Mouse (Mus musculus): ENCODE results near the gene Map1s. TPM values are rescaled to one million over a fixed set of nuclear protein-coding genes. Genes with fewer than 3 reads are reported as not detected.

The Map1s gene
- 10 to 100 TPM; 31.6 to 32.4 TPM for total RNA-seq (2023)

GRCm38 (mm10) chr8:70905831-70906736, at the start of gene Map1s:
Gene Map1s (plus strand): TSS chr8:70905932.

GRCm38 (mm10) chr8:70862824-70863641, 42.7 kb upstream of the Map1s start, which contains the start of gene Kcnn1:
Gene Kcnn1 (minus strand): TSS chr8:70863258.

DNA sequence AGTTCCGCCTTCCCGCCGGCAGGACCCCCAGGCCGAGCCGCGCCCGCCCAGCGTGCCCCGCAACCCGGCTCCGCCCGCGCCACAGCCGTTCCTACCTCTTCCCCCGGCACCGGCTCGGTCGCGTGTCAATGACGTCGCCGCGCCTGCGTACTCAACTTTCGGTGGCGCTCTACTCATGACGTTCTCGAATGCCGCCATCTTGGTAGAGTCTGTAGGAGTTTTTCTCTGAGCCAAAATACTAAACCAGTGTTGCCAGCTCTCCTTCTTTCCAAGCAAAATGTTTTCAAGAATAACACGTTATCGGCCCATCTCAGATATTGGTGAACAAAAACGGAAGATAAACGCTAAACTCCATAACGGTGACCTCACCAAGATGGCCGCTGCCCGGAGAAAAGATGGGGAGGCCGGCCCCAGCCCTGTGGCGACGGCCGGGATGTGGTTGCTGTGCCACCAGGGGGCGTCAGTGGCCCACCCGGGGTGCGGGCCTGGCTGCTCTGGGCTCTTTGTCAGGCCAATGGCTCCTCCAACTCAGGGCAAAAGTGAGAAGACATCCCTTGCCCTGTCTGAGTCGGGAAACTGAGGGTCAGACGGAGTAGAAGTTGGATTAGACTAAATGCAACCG, 32.3 kb upstream of the Map1s start, which contains the start of gene Ccdc124:
Gene Ccdc124, minus strand, starts transcription at position 572 of the 622 bp plus-strand sequence.

DNA sequence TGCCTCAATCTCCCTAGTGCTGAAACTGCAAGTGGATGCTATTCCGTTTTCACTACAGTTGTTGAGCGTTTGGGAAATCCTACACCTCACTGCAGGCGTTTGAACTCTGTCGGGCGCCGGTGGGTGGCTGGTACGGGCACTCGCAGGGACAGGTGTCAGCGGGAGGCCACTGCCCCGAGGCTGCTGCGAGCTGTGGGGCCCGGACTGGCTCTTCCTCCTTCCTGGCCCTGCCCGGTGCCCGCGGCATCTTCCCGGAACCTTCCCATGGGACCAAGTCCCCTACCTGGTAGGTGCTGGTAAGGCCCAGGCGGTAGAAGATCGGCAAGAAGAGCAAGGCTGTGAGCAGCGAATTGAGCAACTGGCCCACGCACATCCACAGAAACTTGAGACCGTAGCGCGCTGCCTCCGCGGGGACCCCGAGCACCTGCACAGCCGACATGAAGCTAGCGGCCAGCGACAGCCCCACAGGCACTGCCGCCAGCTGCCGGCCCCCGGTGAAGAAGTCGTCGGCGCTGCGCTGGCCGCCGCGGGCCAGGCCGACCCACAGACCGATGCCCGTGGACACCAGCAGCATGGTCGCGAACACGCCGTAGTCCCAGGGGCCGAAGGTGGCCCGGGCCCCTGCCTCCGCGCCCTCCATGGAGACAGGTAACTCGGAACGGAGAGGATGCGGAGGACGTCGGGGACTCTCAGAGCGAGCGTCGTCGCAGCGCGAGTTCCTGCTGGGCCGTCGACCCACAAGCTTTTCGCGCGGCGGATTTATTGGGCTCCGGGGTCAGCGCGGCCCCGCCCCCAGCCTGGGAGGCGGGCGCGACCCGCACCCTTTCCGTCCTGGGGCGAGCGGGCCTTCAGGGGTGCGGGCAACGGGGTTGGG, 13.5 kb upstream of the Map1s start, which contains the start of gene Slc5a5:
Gene Slc5a5, minus strand, starts transcription at position 736 of the 874 bp plus-strand sequence.

GRCm38 (mm10) chr8:70897021-70897680, 8.6 kb upstream of the Map1s start, which contains the start of gene Rpl18a:
Gene Rpl18a (minus strand): TSS chr8:70897412.

Other genes with a start within 250 kb of the Map1s start
- 1 to 10 TPM; 3.6 to 5.1 TPM for gene Pgpep1, start 245.5 kb upstream of the Map1s start, total RNA-seq (2023)
- 10 to 100 TPM; 40.7 to 61.6 TPM for gene Lsm4, start 232.7 kb upstream of the Map1s start, total RNA-seq (2023)
- gene Jund, start 207.0 kb upstream of the Map1s start, total RNA-seq (2023): 1,000 to 10,000 TPM in 1 of 2 experiments, 100 to 1,000 TPM in 1; 926 to 1,259 TPM
- 1 to 10 TPM; 7.5 to 9.1 TPM for gene Iqcn, start 202.5 kb upstream of the Map1s start, total RNA-seq (2023)
- gene Gm3336, start 187.4 kb upstream of the Map1s start, total RNA-seq (2023): under 1 TPM in 1 of 2 experiments, not detected in 1; 0.64 TPM
- under 1 TPM; 0.31 to 0.50 TPM for gene Pde4c, start 182.2 kb upstream of the Map1s start, total RNA-seq (2023)
- gene Rab3a, start 151.3 kb upstream of the Map1s start, total RNA-seq (2023): 1 to 10 TPM; 2.6 to 3.0 TPM
- gene Mpv17l2, start 145.0 kb upstream of the Map1s start, total RNA-seq (2023): 10 to 100 TPM; 20.1 to 25.7 TPM
- gene Pik3r2, start 129.2 kb upstream of the Map1s start, total RNA-seq (2023): 10 to 100 TPM; 18.6 to 20.8 TPM
- gene Mast3, start 100.9 kb upstream of the Map1s start, total RNA-seq (2023): 100 to 1,000 TPM; 167 to 179 TPM
- gene Il12rb1, start 97.5 kb upstream of the Map1s start, total RNA-seq (2023): under 1 TPM; 0.42 to 0.57 TPM
- gene Arrdc2, start 66.2 kb upstream of the Map1s start, total RNA-seq (2023): 10 to 100 TPM; 16.6 to 20.4 TPM
- not detected for gene Kcnn1, start 42.7 kb upstream of the Map1s start, total RNA-seq (2023)
- gene Ccdc124, start 32.0 kb upstream of the Map1s start, total RNA-seq (2023): 10 to 100 TPM; 35.2 to 37.0 TPM
- gene Slc5a5, start 13.2 kb upstream of the Map1s start, total RNA-seq (2023): not detected
- 1,000 to 10,000 TPM; 1,354 to 1,486 TPM for gene Rpl18a, start 8.5 kb upstream of the Map1s start, total RNA-seq (2023)